Mouse (Mus musculus) G1E-ER4 (cell line): ENCODE data around the gene Slc7a5. TPM values are rescaled to one million over a fixed set of nuclear protein-coding genes. Genes with fewer than 3 reads are reported as not detected.

Experiments used
- GATA1 ChIP-seq: IDR thresholded peaks from one replicate; pipeline ENCODE4 v1.8.0; 2012; ENCODE audit warnings: low read length, inconsistent platforms
- polyA plus RNA-seq: library from polyadenylated mRNA; stranded (reverse); fragments of >175 nt; gene quantifications from 2 replicates; pipeline ENCODE4 v1.2.3, GENCODE M21; 2012

Slc7a5 gene
- polyA plus RNA-seq: 68.8 and 143 TPM in 2 replicates

DNA sequence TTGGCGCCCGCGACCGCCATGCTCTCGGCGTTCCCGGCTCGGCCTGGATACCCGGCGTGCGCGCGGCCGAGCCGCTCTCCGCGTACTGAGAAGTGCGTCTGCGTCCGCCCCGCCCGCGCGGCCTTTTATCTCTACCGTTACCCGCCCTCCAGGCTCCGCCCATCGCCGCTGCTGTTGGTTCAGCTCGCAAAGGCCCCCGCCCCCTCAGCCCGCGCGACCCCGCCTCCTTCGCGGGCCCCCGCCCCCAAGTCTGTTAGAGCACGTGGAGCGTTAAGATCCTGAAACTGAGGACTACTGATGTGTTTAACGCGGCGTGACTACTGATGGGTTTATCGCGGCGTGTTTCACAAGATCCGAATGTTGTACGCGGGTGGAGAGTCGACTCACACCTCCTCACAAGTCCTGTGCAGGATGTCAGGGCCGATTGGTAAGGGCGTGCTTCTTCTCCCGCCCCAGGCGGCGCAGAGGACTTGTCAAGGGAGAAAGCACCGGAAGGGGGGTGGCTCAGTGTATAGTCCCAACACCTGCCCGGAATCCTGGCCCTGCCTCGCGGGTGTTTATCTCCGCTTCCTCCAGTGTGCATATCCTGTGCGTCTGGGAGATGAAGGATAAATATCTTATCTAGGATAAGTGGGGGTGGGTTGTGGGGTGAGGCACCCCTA, at the start of gene Slc7a5:
Slc7a5 (minus strand) TSS at position 108 of the 662 bp plus-strand sequence.
- peak; percentile 65 for TF ChIP-seq GATA1

DNA sequence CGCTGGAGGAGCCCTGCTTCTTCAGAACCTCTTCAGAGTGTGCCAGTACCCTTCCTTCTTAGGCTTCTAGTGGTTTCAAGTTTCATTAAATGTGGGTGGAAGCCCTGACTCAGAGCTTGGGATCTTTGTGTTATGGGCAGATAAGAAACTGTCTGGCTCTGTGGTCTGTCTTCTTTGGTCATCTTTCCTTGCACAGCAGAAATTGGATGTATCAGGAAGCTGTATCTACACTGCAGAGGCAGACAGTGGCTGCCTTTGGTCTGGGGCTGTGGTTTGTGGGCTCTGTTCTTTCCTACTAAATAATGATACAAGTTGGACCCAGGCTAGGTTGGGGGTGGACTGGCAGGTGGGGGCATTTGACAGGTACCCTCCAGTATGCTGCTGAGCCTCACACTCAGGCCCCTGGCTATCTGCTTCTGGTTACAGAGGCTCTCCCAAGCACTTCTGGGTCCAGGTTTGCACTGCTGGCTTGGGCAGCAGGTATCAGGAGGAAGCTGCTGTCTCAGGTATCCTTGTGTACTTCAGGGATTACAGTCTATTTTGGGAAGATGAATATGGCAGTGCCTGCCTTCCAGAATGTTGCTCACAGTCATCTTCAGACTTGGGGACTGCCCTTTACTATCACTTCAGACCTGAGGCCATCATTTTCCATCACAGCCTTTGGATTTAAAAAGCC, 48.5 kb upstream of the Slc7a5 start:
- TF ChIP-seq GATA1: peak; percentile 96

DNA sequence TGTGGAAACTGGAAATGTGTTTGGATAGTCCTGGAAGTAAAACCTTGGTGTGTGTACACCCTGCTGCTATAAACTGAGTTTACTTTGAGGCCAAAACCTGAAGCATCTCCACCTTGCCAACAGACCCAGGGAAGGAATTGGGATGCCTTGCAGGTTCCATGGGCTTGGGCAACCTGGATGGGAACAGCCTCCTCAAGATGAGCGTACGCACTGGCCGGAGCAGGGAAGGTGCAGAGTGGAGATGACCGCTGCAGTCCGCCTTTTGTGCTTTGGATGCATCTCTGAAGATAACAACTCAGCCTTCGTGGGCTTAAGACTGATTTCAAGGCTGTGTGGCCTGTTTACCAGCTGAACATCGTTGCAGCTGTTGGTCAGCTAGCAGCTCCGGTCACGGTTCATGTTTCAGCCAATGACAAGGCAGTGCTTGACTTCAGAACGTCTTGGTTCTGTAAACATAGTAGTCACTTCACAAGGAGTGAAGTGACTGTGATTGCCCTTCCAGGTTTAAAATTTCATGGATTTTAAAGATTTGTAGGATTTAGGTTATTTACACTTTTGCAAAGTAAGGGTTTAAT, 47.6 kb upstream of the Slc7a5 start:
- TF ChIP-seq GATA1: no peak

DNA sequence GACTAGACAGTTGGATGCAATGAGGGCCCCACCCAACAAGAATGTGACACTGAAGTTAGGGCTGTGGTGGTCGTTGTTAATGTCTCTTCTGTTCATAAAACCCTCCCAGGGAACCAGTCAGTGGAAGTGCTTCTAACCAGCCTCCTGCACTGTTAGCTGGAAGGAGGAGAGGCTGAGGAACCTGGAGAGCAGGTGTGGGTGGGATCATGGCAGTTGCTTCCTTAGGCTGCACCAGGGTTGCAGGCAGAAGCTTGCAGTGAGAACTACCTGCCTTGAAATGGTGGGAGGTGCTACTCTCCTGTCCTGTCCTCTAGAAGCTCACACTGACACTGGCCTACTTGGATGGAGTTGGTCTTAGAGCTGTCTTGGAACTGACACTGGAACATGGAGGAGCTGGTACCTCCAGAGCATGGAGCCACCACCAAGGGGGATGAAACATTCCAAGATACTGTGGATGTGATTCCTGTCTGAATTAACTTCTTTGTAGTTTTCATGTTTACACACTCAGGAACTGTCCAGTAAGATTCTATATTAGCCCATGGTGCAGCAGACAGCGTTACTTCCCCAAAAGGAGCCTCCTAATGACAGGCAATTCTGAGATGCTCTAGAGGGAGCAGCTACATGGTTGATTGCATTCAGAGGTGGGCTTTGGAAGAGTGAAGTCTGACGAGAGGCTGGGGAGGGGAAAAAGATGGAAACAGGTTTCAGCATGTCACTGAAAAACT, 46.5 kb upstream of the Slc7a5 start:
- TF ChIP-seq GATA1: no peak

DNA sequence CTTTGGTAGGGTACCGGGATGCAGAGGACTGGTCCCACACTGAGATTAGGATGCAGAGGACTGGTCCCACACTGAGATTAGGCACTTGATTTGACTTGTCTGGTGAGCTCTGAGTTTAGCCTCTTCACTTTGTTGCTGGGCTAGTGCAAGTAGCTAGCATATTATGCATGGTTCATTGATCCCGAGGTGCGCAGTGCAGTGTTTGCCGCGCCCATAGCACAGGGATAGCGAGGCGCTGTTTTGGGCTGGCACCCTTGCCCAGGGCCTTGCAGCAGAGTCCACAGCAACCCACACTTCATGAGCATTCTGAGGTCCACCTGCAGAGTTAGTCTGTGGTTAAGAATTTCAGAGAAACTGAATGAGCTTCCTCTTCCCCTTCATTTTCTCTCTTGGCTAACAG, 45.3 kb upstream of the Slc7a5 start:
- TF ChIP-seq GATA1: no peak

DNA sequence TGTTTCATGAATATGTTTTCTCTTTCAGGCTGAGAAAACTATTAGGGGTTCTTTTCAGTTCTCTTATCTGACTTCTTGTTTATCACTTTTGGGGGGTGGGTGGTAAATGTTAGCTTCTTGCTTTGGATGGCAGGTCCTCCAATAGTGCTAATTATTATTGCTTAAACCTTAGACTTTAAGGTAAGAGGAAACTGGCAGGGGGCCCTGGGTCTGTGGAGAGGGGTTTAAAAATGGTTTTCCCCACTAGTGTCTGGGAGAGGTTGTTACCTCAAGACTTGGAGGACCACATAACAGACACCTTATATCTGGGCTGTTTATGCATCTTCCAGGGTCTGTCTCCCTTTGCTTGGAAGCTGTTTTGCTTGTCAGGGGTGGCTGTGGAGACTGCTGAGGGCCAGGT, 44.6 kb upstream of the Slc7a5 start:
- TF ChIP-seq GATA1: no peak

DNA sequence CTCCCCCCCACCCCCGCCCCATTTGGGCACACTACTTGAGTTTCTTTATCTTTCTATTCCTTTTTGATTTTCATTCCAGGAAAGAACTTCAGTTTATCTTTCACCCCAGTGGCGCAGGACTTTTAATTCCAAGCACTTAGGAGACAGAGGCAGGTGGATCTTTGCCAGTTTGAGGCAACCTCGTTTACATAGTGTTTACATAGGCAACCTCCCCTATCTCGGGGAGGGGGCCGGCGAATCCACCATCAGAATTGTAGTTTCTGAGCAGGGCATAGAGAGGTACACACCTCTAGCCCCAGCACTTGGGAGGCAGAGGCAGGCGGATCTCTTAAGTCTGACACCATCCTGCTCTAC, 44.1 kb upstream of the Slc7a5 start:
- no peak for TF ChIP-seq GATA1

DNA sequence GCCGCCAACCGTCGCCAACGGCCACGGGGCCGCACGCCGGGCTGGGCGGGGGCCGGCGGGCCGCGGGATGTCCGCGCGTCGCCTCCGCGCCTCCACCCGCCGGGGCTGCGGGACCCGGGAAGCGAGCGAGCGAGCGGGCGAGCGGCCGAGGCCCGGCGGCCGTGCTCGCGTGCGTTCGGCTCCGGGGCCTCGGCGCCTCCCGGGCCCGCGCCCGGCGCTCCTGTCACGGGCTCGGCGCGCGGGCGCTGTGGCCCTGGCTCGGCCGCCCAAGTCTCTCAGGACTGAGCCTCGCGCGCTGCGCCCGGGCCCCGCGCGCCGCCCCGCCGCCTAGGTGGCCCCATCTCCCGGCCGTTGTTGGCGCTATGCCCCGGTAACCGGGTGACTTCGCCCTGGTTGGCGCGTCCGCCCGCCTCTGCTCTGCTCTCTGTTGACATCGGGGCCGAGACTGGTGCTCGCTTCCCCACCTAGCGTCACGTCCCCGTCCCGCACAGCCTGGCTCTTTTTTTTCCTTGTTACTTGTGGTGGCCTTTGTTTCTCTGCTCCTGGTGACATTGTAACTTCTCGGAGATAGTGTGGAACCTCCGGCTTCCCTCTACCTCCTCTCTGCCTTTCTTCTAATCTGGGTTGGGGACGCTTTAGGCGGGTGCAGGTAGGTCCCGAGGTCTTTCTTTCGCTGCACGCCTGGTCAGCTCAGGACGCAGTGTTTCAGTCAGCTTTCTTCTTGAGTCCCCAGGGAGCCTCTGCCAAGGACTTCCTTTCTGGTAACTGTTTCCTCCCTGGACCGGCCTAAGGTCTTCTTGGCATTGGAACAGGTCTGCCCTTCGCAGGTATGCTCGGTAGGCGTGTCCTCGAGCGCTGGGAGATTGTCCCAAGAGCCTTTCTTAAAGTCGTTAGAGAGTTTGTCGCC, 43.5 kb upstream of the Slc7a5 start:
- no peak for TF ChIP-seq GATA1

DNA sequence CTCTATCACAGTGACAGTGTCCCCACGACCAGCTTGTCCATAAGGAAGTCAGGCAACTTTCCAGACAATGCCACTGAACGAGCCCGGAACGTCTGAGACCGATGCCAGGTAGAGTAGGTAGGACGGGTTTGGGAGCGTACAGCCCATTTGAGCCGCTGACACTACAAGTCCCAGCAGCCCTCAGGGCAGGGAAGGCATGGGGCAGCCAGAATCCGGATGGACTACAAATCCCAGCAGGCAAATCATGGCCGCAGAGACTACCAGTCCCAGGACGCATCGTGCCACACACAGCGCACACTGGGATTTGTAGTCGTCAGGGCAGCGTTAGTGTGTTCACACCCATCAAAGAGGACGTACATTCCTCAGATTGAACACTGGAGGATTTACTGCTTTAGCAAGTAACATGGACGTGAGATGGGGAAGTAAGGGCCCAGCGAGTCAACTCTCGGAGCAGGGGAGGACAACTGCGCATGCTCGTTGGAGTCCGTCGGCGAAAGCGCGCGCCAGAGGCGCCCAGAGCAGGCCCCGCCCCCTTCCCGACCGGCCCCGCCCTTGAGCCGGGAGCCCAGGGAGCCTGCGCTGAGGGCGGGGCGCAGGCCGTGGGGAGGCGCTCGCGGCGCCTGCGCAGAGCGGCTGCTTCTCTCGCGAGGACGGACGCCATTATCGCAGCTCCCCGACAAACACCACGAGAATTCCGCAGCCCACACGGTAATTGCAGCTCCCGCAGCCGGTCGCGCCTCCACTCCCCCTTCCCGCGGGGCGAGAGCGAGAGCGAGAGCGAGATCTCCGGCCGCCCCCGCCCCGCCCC, 42.7 kb upstream of the Slc7a5 start:
- no peak for TF ChIP-seq GATA1

DNA sequence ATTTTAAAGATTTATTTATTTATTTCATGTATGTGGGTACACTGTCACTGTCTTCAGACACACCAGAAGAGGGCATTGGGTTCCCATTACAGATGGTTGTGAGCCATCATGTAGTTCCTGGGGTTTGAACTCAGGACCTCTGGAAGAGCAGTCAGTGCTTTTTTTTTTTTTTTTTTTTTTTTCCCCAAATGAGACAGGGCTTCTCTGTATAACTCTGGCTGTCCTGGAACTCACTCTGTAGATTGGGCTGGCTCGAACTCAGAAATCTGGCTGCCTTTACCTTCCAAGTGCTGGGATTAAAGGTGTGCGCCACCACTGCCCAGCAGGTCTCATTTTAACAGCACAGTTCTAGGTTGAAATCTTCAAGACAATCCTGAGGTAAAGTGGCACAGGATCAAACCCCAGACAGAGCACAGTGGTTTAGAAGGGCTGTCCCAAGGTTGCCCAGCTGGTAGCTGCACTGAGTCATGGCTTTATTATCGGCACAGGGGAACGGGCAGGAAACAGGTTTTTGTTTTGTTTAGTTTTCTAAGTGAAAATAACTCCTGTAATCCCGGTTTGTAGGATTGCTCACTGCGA, 41.8 kb upstream of the Slc7a5 start, which contains the start of gene Banp:
Banp (plus strand) TSS at position 529 of the 579 bp plus-strand sequence.
- TF ChIP-seq GATA1: no peak

DNA sequence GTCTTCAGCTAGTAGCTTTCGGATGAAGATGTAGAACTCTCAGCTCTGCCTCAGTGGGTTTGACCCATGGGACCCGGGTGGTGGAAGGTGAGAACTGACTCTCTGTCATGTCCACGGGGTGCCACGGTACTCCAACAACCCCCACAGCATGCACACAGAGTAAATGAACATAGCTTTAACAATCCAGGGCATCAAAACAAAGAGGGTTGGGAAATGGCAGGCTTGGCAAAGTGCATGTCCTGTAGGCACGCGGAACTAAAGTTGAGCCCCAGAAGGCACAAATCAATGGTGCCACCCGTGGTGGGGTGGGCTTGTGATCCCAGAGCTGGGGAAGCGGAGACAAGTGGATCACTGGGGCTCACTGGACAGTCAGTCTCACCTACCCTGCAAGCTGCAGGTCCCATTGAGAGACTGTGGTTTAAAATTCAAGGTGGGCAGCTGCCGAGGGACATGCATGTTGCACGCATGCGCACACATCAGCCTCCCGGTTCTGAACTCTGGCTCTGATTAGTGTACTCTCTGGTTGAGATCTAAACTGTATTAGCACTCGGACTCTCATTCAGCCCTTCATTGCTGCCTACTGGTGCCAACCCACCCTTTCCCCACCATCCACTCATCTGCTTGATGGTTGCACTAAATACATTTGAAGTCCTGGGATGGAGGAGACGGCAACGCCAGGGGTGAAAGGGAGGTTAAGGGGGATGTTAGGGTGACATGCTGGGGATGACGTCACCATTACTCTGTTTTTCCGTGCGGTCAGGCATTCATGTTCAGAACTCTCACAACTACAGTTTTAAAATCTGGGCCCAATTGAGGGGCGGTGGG, 41.0 kb upstream of the Slc7a5 start:
- no peak for TF ChIP-seq GATA1

DNA sequence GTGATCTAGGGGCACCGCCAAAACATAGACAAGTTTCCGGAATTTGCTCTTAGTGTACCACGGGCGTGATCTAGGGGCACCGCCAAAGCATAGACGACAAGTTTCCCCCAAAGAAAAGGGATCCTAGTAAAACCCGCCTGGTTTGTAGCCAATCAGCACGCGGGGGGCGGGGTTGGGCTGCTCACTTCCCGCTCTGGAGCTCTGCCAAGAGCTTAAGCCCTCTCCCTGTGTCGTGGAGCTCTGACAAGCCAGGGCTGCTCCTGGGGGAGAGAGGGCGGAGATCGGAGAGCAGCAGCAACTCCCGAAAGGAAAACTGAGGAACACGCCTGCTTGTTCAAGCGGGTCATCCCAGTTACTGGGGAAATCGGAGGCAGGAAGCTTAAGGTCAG, 40.3 kb upstream of the Slc7a5 start:
- TF ChIP-seq GATA1: no peak
